Mouse (Mus musculus) 3T3-L1 (cell line): ENCODE data around the gene 2310061I04Rik.
"Not testable (repeated sequence)": the region's sequence is repeated elsewhere in the genome, so short reads cannot be mapped to it uniquely, and the experiment has no call there.

ENCODE experiments used
- DNase-seq: peaks from one replicate; pipeline ENCODE4 v3.0.0-alpha.2; 2015; ENCODE audit warnings: low read depth, low spot score

The 2310061I04Rik gene

GRCm38 (mm10) chr17:35896781-35897643 lies at the start of gene 2310061I04Rik:
Gene 2310061I04Rik (minus strand): TSS chr17:35897431.
- DNase-seq: peak; percentile 90

- DNase-seq: peak; percentile 65
Measured at GRCm38 (mm10) chr17:35939941-35940340, 42.7 kb upstream of the 2310061I04Rik start.

- DNase-seq: no peak
Measured at GRCm38 (mm10) chr17:35939108-35939507, 41.9 kb upstream of the 2310061I04Rik start.

GRCm38 (mm10) chr17:35937700-35938348 lies 40.6 kb upstream of the 2310061I04Rik start:
- peak; percentile 81 for DNase-seq

- DNase-seq: not testable (repeated sequence)
Measured at GRCm38 (mm10) chr17:35935763-35936162, 38.5 kb upstream of the 2310061I04Rik start.

GRCm38 (mm10) chr17:35932608-35933007 lies 35.4 kb upstream of the 2310061I04Rik start:
- DNase-seq: no peak

- no peak for DNase-seq
Measured at GRCm38 (mm10) chr17:35930627-35931026, 33.4 kb upstream of the 2310061I04Rik start.

GRCm38 (mm10) chr17:35929534-35929933 lies 32.3 kb upstream of the 2310061I04Rik start:
- DNase-seq: no peak

GRCm38 (mm10) chr17:35927471-35927870 lies 30.2 kb upstream of the 2310061I04Rik start:
- no peak for DNase-seq

GRCm38 (mm10) chr17:35923281-35923680 lies 26.1 kb upstream of the 2310061I04Rik start:
- no peak for DNase-seq

GRCm38 (mm10) chr17:35922566-35922965 lies 25.3 kb upstream of the 2310061I04Rik start:
- DNase-seq: peak; percentile 40

- DNase-seq: no peak
Measured at GRCm38 (mm10) chr17:35921710-35922109, 24.5 kb upstream of the 2310061I04Rik start.

GRCm38 (mm10) chr17:35920862-35921562 lies 23.8 kb upstream of the 2310061I04Rik start:
- peak; percentile 79 for DNase-seq

- DNase-seq: peak; percentile 26
Measured at GRCm38 (mm10) chr17:35920384-35920783, 23.2 kb upstream of the 2310061I04Rik start.

- DNase-seq: peak; percentile 34
Measured at GRCm38 (mm10) chr17:35919864-35920301, 22.7 kb upstream of the 2310061I04Rik start.

GRCm38 (mm10) chr17:35919060-35919715 lies 22.0 kb upstream of the 2310061I04Rik start:
- DNase-seq: peak; percentile 99

- peak; percentile 79 for DNase-seq
Measured at GRCm38 (mm10) chr17:35918276-35919059, 21.2 kb upstream of the 2310061I04Rik start.

GRCm38 (mm10) chr17:35917463-35918251 lies 20.4 kb upstream of the 2310061I04Rik start:
- DNase-seq: peak; percentile 57

- DNase-seq: no peak
Measured at GRCm38 (mm10) chr17:35917143-35917462, 19.9 kb upstream of the 2310061I04Rik start.
